Mouse (Mus musculus): ENCODE measurements at regions not wholly inside any gene's neighbourhood (a gene's known extent, or its start where the extent isn't known, plus 50 kb on each side); places are given as distances from the start of the nearest gene placed in this dataset.

DNA sequence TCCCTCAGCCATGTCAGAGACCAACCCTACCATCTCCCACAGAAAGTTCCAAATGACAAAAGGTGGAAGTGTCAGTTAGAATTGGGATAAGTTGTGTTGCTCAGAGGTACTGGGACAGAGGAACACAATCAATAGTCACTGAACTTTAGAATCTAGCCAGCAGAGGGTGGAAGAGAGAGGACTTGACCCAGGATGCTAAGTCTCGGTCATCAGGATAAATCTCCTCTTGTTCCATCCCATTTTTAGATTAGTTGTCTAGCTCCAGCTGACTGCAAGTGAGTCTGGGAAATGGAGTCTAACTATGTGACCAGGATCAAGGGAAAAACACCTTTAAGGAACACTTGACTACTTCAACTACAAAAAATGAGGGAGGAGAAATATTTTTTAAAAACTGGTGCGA, 91.5 kb downstream of the Fam84b start:
- intact Hi-C loops (cut with DNase I) = loop anchor here (2.0 to 5.0 kb wide), 2 partner anchors 60 to 335 kb away; no protein-coding TSS in a partner anchor

DNA sequence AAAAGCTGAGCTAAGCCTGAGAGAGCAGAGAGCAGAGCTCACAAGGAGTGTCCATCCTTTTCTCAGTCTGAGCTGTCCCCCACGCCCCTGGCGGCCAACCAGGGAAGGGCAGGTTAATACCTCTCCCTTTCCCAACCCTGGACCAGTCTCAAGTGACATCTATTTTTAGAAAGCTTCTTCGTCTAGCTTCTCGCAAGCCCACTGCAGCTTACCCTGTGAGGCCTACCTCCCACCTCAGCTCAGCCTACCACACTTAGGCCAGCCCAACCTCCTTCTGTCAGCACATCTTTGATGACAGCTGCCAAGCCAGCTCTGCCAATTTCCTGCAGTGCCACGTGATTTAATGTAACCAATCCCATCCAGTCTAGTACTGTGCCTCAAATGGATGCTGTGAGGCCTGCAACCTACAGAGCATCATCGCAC, 93.6 kb downstream of the Fam84b start:
- intact Hi-C loops (cut with DNase I) = loop anchor here (5.0 kb wide), 1 partner anchor 62 kb away; no protein-coding TSS in a partner anchor

DNA sequence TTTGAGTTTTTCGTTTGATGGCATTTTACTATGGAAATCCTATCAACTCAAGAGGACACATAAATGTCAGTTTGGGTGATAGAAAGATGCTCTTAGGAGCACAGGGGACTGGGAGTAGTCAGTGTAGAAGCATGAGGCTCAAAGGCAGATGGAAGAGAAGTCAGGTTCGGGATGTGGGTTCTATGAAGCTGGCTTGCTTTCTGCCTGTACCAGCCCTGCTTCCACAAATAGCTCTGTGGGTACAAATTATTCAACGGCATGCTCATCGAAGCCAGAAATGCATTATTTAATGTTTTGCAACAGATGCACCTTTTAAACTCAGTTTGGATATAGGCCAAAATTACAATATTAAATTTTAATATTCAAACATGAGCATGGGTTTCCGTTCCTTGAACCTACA, 99.3 kb downstream of the Fam84b start:
- intact Hi-C loops (cut with DNase I) = no loop called here

DNA sequence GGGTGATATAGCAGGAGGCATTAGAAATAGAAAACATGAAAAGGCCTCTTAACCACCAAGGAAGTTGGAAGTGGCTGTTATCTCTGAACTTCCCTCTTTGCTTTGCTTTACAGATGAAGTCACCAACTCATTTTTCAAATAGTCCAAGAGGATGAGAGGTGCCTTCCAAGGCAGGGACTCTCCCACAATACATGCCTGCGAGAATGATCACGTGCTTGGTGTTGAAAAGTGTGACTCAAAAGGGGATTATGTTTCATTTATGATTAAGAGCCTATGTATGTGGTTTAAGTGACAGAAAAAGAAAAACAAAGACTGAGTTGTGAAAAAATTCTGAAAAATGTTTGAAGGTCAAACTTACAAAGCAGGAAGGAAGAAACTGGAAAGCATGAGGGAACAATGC, 114.0 kb downstream of the Fam84b start:
- intact Hi-C loops (cut with DNase I) = no loop called here

DNA sequence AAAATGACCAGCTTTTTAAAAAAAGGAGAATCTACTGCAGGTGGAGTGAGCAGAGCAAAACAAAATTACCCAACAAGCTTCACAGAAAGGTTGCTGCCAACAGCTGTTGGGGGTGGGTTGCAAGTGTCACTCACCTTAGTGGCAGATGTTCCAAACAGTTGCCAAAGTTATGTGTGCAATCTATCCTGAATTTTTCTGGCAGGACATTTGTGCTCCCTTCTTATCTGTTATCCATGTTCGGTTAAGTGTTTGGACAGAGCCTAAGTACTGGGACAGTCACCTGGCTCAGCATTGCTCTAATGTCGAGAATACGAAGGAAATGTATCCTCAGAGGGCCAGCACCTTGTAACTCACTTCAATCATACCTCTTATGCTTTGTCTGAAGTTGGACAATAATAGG, 115.3 kb downstream of the Fam84b start:
- intact Hi-C loops (cut with DNase I) = no loop called here

DNA sequence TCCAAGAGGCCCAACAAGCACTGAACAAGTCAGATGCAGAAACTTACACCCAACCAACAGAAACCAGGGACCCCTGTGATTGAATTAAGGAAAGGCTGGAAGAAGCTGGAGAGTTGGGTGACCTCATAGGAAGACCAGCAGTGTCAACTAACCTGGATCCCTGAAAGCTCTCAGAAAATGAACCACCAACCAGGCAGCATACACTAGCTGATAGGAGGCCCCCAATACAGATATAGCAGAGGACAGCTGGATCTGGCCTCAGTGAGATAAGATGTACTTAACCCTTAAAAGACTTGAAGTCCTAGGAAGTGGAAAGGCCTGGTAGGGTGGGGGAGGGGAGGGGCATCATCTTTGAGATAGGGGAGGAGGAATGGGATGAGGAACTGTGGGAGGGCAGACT, 121.2 kb downstream of the Fam84b start:
- intact Hi-C loops (cut with DNase I) = no loop called here

DNA sequence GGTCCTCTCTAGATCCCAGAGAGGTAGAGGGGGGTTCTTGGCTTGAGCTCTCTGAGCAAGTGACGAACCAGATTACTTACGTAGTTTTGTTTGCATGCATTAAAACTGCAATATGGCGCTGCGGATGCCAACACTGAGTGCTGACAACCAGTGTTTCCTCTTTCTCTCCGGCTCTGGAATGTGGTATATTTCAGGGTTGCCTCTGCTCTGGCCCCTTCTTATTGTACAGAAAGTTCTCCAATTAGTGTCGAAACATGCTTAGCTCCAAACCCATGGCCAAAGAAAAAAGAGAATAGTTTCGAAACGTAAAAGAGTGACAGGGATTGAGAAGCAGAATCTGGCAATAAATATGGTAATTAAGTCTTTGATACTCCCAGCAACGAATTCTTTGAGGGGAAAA, 124.8 kb downstream of the Fam84b start:
- intact Hi-C loops (cut with DNase I) = no loop called here

DNA sequence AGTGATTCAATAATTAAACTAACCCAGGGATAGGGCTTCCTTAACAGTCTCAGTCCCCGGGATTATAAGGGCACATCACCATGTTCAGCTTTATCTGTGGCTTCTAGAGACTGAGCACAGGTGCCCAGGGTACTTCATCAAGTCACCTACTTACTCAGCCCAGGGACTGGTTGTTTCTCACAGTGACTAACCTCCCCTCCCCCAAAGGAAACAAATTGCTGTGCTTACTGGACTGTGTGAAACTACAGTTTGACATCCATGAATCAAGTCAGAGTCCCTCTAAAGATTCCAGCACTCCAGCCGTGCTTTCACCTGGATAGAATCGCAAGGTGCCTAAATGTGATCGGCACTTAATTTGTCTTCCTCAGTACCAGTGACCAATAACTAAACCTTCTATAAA, 125.2 kb downstream of the Fam84b start:
- intact Hi-C loops (cut with DNase I) = no loop called here

DNA sequence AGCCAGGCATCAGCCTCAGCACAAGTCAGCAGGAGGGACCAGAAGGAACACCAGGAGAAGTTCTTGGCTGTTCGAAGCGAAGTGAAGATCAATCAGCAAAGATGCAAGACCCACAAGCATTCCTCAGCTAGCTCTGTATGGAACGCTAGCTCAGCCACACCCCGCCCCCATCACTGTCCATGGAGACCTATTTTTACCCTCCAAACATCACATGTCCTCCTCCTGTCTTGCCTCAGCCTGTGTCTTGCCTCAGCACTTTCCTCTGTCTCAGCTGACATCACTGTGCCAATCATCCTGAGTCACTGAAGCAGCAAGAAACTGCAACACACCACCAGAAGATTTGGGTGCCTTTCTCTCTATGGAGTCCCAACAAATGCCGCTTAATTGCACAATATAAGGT, 134.2 kb downstream of the Fam84b start:
- intact Hi-C loops (cut with DNase I) = no loop called here

DNA sequence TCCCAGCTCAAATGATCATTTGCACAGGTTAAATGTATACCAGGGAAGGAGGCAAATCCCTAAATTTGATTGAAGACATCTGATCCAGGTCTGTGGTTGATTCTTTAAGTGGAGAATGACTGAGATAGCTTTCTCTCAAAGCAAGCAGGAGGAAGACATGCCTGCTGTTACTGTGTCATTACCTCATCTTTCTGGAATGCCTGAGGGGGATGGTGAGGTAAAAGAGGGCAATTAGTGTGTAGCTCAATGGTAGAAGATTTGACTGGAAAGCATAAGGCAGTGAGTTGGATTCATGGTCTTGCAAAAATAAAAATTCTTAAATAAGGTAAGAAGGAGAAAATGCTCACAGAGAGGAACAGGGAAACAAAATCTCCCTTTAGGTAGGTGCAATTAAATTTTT, 144.9 kb downstream of the Fam84b start:
- intact Hi-C loops (cut with DNase I) = no loop called here

DNA sequence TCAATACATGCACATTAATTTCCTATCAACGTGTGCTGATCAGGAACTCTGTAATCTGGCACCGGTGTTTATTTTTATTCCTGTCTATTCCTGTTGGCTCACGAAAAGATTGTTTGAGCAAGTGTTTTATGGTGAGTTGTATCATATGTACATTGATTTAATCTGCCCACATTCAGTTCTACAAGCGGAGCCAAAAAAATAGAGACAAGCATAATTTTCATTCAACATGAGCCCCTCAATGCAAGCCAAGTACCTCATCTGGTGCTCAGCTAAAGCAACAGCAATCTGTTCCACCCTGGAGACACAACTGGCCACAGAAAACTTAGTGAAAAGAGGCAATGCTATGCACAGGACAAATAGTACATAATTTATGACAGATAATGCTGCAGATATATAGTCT, 147.6 kb downstream of the Fam84b start:
- intact Hi-C loops (cut with DNase I) = no loop called here

DNA sequence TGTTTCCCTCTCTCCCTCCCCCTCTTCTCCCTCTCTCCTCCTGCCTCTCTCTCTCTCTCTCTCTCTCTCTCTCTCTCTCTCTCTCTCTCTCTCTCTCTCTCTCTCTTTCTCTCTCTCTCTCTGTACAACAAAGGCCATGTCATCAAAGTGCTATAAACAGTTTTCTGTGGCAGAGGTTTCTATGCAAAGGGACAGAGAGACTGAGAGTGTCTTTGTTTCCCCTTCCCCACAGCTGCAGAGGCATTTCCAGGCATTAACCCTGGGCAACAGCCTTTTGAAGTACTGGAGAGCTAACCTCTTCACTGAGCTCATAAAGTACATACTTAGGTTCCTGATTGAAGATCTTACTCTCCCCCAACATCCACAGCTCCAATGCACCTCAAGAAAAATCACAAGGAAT, 152.3 kb downstream of the Fam84b start:
- intact Hi-C loops (cut with DNase I) = no loop called here

DNA sequence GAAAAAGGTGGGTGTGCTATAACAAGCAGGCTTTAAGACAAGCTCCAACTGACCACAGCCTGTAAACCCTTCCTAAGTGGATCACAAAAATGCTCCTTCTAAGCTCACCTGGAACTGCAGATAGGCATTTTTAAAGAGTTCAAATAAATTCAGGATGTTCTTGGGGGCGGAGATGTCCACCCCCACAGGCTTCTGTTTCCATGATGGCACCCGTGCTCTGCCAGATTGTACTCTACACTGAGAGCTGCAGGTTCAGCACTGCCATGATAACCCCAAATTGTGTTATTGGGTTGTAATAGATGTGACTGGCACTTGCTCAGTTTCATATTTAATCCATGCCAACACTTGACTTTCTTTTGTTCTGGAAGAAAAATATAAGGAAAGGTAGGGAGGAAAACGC, 158.8 kb downstream of the Fam84b start:
- intact Hi-C loops (cut with DNase I) = loop anchor here (5.0 to 10.0 kb wide), 2 partner anchors 130 to 403 kb away; no protein-coding TSS in a partner anchor

DNA sequence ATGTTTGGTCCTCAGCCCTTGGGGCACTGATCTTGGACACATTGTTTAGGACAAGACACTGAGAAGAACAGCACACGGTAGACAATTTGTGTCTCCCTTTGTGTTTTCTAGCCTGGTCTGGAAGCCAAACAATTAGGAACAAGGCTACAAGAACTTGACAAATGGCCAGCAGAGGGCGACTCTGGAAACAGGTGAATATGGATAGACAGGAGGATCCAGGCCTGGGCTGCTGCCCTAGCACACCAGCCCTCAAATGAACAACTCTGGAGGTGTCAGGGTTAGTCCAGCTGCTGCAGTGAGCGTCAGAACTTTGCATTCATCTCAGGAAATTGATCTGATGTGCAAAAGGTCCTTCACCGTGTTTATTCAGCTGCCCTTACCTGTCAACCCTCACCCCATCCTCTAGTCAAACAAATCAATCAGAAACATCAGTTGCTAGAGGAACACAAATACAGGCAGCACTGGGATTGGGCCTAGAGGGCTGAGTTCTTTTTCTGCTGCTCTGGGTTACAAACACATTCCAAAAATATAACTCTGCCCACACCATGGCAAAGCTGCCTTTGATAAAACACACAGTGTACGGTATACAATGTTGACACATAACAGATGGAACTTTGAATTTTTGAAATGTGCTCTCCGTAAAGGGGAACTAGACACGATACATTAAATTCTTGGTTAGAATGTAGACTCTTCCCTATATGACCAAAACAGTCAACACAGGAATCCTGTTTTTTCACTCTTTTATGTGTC, 159.7 kb downstream of the Fam84b start:
- intact Hi-C loops (cut with DNase I) = loop anchor here (5.0 to 10.0 kb wide), 2 partner anchors 131 to 403 kb away; no protein-coding TSS in a partner anchor

DNA sequence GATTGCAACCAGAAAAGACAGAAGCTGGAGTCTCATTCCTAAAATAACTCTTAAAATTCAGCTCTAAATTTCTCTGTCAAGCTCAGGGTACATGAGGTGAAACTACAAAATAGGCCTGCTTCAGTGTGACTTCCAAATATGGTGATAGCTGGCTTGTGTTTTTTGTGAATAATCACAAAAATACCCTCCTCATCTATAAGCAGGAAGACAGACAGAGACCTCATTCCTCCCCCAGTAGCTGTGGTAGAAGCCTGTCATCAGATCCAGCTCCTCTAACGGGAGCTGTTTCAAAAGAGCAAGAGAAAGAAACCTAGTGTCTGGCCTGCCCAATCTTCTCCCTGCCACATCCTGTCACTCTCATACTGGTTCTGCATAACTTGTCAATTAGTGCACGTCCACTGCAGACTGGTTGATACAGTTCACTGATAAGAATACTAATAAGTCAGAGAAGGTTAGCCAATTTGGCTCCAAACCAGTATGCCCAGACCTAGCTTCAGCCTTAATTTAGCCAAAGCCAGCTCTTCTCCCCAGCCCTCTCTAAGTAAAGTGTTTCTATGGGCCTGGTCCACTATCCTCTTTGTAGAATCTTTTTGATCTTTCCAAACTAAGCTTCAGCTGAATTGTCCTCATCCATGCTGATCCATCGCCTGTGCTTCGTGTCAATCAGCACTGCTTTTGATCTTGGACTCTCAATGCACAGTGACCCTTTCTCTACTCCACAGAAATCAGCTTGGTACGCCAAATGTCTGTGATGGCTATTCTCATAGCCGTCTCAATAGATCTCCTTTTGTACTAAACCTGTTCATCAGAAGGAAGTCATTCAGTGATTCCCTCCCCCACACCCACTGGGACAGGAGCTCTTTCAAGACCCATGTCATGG, 160.6 kb downstream of the Fam84b start:
- intact Hi-C loops (cut with DNase I) = loop anchor here (5.0 to 10.0 kb wide), 2 partner anchors 132 to 404 kb away; no protein-coding TSS in a partner anchor

DNA sequence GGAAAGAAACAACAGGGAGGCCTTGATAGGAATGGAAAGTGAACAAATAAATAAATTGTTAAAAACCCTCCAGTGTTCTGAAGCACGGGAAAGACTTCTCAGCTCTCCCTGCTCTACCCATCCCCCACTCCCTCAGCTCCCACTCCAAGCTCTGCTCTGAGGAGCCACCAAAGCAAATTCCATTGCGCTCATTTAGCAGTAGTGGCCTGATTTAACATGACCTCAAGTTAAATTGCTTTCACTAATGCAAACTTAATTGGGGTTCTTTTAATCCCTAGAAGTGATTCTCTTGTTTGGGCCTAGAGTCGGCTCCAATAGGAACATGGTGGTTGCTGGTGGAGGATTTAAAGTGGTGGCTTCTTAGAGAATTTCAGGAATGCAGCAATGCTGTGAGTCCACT, 161.4 kb downstream of the Fam84b start:
- intact Hi-C loops (cut with DNase I) = loop anchor here (5.0 to 10.0 kb wide), 2 partner anchors 133 to 405 kb away; no protein-coding TSS in a partner anchor

DNA sequence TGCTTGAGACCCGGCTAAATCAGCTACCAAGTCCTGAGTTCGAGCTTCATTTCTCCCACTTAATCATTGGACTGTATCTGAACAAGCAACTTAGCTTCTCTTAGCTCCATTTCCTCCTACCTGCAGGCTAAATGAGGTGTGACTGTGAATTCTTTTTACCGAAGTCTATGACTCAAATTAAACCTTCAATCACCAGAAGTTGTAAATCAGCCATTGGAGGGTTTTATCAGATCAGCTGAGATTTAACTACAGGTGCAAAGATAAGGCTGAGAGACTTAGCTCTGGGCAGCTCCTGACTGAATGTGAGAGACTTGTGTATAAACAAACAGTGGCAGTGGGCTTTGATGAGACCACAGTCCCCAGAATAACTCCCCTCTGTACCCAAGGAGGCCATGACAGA, 176.2 kb downstream of the Fam84b start:
- intact Hi-C loops (cut with DNase I) = no loop called here

DNA sequence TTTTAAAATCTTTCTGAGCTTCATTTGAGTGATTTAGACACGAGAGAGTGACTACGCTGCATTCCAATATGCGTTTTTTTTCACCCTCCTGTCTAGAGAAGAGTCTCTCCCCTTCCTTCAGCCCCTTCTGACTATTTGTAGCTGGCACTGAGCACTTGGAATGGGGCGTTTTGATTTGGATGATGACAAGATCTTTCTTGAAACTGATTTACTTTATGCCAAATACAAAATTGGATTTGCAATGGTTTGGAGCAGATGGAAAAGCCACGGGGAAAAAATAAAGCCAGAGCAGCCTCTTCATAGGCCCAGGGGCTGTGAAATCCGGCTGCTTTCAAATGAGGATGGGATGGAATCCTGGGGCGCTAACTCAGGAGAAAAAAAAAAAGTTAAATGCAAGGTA, 196.0 kb downstream of the Fam84b start:
- intact Hi-C loops (cut with DNase I) = no loop called here

DNA sequence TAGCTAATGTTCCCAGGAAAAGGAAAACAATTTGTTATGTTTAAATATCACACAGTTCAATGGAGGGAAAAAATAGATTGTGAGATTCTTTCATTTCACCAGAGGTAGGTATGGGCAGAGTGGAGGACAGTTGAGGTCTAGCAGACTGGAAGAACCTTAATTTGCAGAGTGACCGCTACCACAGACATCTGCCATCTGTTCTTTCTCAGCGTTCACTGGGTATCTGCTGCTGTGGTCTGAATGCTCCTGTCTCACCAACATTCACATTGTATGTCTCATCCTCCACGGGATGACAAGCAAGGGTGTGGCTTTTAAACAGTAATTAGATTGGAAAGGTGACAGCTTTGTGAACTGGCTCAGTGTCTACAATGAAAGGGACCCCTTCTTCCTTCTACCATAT, 198.5 kb downstream of the Fam84b start:
- intact Hi-C loops (cut with DNase I) = no loop called here

DNA sequence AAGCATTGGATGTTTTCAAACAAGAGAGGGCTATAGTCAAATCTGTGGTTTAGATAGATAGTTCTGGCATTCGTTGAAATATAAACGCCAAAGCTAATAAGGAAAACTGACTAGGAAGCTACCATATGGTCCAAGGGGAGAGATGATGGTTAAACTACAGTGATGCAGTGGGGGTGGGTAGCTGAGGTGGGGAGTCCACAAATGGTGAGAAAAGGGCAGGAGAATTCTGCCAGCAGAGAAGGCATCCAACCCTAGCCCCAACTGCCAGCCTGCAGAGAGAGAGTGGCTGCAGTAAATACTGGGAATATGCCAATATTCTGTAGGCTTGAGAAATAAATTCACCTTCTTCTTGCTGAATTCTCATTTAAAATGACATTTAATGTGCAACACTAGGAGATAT, 204.3 kb downstream of the Fam84b start:
- intact Hi-C loops (cut with DNase I) = no loop called here

DNA sequence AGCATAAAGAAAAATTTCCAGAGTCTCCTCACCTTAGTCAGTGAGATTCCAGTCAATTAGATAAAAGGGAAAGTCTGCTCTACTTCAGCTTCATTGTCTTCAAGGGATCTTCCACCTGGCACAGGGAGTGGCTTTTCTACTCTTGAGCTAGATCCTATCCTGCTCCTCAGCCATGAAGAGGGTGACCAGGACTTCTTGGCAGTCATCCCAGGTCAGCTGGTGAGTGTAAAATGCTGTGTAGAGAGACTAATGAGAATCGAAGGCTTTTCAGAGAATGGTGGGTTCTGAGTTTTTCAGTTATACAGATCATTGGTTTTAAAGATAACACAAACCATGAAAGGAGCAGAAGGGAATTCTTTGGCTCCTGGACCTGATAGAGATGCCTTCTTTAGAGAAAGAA, 211.8 kb downstream of the Fam84b start:
- intact Hi-C loops (cut with DNase I) = no loop called here

DNA sequence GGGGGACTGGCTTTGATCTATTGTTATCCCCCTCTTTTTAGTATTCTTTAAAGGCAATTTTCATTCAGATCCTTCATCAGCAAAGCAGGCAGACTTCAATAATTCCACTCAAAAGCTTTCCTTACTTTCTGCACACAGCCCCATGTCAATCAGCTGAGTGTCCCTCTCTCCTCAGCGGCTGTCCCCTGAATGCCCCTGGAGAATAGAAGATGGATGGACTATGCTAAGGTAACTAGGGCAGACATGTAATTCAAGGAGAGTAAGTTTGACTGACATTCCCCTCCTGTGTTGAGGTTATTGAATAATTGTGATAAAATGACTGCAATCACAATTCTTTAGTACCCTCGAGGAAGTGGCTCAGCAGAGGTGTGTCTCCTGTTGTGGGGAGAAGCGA, 220.1 kb downstream of the Fam84b start:
- intact Hi-C loops (cut with DNase I) = no loop called here
